Mouse (Mus musculus): ENCODE data around the gene Padi2.

DNA sequence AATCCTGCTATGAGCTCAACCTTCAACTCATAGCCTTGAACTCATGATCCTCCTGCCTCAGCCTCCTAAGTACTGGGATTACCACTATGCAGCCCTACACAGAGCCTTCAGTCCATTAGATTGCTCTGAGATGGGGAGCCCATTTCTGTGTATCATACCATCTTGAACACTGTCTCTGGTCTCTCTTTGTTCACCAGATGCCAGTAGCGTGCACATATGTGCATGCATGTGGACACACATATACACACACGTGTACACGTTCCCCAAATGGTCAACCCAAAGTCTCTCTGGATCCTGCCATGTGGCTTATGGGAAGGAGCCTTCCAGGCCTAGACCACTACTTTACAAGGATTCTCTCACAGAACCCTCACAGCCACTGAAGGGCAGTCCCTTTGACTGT is 23.2 kb upstream of the Padi2 start:
- TF ChIP-seq CTCF (IDR thresholded peaks at IDR 0.05; ENCODE audit: borderline replicate concordance, control insufficient read depth, extremely low read depth, insufficient read depth, low read length, poor library complexity) (no peak), POLR2A (IDR thresholded peaks at IDR 0.05; ENCODE audit: control insufficient read depth, extremely low read depth, insufficient read depth, low read length, poor library complexity) (no peak)
